Mouse (Mus musculus): Measurements from ENCODE around the gene Oxa1l.
"Not testable (repeated sequence)": the region's sequence is repeated elsewhere in the genome, so short reads cannot be mapped to it uniquely, and the experiment has no call there.

The Oxa1l gene

DNA sequence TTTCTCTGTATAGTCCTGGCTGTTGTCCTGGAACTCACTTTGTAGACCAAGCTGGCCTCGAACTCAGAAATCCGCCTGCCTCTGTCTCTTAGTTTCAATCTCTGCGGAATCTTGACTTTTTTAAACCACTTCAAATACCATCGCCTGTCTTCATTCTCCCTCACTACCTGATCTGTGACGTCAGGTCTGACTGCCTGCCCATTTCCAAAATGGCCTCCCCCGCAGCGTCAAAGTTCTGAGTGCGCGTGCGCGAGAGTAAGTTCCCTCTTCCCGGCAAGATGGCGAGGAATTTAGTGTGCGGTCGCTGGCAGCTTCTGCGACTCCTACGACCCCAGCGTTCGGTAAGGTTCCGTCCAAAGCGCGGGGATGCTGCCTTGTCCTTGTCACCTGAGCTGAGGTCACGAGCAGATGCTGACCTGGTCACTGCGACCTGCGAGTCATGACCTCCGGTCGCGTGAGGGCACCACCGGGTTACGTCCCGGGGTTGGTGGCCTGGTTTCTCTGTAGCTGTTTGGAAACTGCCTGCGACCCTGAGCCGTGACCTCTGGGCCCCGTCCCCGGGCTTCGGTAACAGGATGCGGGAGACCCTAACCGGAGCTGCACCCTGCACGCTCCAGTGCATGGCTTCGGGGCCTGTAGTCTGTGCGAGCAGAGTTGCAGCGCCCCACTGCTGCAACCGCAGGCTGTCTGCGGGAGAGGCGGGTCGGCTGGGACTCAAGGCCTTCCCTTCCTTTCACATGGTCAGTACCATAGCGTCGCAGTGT lies at the start of gene Oxa1l:
Oxa1l (plus strand) TSS at position 258 of the 764 bp plus-strand sequence.
- DNase-seq, result peak; percentile 98

DNA sequence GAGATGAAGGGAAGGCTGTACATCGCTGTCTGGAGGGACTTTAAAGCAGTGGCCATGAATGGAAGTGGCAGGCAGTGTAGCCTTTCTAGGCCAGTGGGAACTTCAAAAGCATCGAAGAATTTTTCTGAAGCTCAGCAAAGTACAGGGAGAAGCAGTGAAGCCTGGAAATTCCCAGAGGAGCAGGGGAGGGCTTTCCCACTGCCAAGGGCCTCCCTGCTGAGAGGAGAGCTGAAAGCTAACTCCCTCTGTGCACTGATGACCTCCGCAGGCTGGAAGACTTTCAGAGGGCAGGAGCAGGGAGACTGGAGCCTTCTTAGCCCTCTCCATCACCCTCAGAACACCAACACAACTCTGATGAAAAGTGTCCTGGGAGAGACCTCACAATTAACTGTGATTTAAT lies 48.9 kb upstream of the Oxa1l start:
- no peak for DNase-seq

DNA sequence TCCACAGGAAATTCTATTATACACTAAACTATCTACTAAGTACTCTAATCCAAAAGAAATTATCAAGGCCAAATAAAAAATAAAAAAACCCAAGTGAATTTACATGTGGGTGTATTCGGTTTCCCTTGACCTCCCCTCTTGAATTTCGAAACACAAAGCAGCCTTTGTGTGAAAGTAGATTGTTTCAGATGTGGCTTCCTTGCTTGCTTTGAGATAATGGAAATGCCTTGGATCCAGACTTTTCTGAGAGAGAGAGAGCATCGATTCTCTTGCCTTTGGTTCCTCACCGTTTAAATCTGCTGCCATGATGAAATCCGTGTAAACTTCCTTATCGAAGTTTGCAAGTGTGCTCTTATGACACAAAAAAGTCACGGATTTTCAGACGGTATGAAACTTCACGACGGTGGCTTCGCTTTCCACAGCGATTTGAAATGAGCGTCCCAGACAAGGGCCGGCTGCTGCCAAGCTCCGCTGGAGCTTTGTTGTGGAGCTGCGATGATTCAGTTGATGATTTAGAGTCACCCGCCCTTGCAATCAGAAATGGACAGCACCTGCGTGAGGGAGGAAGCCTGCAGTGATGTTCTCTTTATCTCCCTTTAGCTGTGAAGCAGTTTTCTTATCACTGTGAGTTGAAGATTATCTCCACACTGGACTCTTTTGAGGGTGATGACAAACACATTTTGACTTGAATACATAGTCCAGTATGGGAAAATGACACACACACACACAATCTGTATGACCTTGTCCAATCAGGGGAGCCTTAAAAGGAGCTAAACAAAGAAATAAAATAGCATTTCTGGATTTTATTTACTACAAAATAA lies 38.9 kb upstream of the Oxa1l start:
- DNase-seq, result no peak

DNA sequence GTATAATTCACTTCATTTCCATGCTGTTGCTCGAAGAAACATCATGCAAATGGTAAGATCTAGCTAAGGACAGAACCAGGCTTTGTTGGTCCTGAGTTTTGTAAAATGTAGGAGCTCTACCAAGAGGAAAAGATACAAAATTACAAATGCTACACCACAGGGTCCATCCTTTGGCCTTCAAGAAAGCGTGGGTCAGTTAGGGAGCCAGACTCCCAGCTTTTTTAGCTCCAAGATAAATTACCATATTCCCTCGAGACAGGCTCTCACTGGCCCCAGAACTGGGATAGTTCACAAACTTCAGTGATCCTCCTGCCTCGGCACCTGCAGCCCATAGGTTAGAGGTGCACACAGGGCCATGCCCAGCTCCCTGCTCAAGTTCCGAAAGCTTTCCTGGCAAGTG lies 36.1 kb upstream of the Oxa1l start:
- DNase-seq, result no peak

DNA sequence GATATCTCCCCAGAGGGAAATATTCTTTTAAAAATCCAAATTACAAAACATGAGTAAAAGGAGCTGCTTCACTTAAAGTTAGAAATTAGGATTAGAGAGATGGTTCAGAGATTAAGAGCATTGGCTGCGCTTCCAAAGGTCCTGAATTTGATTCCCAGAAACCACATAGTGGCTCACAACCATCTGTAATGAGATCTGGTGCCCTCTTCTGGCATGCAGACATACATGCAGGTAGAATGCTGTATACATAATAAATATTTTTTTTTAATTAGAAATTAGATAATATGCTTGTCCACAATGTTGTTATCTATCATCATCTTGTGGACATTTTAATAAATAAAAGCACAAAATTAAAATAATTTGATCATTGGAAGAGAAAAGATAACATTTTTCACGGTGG lies 32.1 kb upstream of the Oxa1l start:
- no peak for DNase-seq

DNA sequence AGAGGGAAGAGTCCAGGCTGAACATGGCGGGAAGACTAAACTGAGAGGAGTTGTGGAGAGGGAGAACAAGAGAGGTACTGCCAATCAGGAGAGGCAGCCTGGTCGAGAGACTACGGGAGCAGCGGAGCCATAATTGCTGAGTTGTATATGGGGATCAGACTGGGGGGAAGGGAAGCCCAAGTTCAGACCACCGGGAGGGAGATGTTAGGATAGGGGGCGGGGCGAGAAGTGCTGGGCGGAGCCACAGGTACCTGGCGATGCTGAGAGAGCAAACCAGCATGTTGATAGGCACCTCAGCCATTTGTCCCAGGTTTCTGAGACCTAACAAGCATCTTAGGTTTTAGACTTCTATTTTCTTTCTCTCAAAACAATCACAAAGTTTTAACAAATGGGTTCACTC lies 31.4 kb upstream of the Oxa1l start:
- no peak for DNase-seq

DNA sequence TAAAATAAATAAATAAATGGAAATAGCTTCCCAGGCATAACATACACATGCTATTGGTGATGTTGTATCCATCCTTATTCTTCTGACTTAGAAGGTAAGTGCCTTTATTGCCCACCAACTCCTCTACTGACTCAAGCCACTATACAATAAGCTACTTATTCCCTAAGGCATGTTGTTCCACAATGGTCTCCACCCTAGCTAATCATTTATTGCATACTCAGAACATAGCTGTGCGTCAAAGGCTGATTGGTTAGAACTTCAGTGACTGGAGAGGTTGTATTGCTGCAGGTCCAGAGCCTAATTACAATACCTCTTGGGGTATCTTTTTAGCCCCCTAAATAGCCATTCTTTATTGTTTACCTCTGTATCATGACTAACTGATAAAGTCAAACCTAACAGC lies 29.5 kb upstream of the Oxa1l start:
- DNase-seq, result no peak

DNA sequence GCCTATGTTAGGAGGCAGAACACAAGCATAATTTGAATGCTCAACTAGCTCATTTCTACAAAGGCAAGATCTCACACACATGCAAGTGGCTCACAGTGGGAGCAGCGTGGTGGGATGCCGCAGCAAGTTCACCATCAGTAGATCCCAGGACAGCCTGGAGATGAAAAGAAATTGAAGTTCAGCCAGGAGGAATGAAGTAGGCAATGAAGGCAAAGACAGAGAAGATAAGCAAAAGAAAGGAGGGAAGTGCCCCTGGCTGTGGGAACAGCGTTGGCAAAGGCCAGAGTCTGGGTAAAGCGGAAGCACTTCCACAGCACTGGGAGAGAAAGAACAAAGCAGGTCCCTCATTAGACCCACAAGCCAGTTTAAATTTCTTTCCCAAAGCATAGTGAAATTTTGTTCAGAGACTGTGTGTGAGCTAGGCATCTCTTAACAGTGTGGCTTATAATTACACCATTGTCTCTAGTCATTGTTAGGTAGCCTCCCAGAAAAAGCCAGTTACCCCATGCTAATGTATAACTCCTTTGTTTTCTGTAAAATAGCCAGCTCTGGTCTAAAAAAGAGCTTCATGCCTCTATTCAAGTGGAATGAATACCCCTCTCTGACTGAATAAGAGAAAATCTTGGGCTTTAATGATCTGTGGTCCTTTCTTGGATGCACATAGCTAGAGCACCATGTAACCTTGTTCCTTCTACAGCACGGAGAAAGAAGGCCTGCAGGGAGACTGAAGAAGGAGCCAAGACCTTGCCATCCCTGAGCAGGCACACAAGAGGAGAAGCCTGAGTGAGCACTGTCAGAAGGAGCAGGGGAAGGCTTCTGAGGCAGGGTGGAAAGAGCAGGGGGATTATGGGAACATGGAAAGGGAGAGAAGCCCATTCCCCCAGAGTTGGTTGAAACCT lies 28.2 kb upstream of the Oxa1l start:
- no peak for DNase-seq

DNA sequence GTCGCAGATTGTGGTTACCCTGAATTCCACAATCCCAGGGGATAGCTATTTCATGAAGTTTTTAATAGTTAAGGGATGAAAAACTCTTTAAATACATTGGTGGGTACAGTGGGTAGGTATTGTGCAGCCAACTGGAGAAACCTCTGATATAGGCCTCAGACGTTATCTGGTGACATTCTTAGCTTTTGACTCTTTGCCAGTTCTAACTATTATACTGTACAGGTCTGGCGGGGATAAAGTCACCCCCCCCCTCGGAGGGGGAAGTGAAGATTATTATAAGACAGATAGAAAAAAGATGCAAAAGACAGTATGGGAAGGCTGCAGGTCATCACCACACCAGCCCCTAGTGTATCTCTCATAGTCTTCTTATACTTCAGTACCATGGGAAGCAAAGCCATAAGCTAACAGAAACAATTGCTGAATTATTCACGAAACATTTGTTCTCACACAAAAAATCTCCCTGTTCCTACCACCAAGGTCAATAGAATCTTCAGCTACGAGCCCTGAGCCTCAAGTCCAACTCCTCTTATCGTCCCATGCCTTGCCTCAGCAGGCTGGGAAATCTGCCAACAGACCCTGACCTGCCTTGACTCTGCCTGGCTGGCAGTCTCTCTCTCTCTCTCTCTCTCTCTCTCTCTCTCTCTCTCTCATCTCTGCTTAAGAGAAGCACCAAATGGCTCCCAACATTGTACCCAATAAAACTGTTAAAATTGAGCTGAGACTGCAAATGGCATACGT lies 27.0 kb upstream of the Oxa1l start:
- DNase-seq, result no peak

DNA sequence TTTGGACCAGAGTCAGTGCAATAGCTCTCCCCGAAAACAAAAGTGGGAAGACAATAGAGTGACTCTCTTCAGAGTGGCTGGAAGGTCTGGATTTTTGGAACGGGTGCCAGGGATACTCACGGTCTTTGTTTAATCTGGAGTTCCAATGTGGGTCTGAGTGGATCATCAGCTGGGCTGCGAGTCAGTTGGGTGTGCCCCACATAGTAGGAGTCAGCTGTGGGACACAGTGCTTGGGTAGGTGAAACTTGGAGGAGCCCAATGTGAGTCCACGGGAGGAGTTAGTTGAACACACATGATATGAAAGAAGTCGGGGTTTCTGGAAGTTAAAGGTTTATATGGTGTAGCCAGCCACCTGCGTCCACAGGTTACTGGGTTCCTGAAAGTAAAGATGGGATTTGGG lies 19.8 kb upstream of the Oxa1l start:
- no peak for DNase-seq

DNA sequence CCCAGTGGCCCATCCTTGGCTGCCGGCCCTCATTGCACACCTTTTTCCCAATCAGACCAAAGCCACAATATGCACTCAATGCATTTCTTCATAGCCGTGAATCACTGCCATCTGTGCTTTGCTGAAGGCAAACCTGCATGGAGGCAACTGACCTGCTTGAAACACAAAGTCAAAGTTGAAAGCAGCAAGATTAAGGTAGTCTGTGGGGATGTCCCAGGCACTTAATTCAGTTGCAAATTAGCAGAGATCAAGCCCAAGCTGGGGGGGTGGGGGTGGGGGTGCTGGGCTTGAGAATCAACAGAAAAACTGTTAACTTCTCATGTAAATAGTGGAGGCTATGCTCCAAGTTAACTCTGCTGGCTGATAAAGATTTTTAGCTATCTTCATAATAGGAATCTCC lies 18.8 kb upstream of the Oxa1l start:
- not testable (repeated sequence) for DNase-seq

DNA sequence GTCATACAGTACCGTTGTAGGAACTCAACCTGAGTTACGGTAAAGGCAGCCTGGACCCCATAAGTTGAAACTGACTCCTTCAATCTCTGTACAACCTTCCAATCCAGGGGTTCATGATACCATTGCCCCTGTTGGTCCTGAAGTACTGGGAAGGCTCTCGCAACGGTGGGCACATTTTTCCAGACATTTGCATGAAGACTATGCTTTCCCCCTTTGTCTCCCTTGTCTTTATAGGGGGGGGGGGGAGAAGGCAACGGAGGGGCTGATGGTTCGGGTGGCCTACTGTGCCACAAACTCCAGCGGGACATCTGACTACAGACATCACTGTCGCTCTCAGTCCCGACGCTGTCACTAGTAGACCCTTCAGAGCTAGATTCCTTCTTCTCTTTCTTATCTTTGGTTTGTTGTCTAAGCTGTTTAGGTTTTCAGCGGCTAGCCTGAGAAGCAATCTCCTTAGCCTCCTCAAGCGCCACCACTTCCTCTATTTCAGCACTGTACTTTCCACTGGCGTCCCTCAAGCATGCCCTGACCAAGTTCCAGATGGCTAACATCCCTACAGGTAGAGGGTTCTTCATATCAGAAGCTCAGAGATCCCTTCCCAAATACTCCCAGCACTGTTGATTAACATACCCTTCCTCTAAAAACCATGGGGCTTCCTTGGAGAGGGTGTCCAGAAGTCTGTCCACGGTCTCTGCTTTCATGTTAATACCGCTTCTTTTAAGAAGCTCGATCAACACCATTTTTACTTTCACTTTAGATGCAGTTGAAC lies 9.7 kb upstream of the Oxa1l start:
- peak; percentile 17 for DNase-seq

DNA sequence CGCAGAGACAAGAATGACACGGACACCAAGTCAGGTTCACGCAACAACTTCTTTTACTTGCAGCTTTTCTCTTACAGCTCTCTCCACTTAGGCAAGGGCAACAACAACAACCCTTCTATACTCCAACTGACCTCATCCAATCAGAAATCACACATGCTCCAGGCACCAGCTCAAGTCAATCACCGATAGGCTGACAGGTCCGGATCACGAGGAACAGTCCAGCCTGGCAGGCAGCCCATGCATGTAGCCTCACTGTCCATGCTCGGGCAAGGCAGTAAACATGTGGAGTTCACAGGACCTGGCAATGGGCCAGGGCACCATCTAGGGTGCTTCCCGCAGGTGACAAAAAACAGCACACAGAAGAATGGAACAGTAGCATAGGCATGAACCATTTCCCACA lies 8.3 kb upstream of the Oxa1l start:
- no peak for DNase-seq

DNA sequence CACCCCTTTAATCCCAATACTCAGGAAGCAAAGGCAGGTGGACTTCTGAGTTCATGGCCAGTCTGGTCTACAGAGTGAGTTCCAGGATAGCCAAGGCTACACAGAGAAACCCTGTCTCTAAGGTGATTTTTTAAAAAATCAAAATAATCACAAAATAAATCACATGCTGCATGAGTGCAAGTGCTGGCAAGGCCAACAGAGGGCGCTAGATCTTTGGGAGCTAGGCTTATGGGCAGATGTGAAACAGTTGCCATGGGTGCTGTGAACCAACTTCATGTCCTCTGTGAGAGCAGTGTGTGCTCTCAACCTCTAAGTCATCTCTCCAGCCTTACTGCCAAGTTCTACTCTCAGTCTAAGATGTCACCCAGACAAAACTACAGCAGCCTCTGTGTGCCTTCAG lies 6.2 kb upstream of the Oxa1l start:
- DNase-seq, result no peak

DNA sequence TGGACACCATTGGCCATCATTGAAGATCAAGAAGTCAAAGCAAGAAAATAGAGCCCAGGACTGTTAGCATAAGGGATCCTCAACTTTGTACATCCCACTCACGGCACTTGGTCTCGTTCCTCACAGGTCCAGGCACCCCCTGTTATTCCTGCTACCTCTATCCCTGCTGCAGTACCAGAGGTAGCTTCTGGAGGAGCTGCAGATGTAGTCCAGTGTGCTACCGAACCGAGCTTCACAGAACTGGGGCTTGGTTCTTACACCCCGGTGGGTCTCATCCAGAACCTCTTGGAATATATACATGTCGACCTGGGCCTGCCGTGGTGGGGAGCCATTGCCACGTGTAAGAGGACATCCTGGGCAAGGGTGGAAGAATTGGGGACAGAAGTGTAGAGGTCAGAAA lies 2.5 kb downstream of the Oxa1l start:
- no peak for DNase-seq

DNA sequence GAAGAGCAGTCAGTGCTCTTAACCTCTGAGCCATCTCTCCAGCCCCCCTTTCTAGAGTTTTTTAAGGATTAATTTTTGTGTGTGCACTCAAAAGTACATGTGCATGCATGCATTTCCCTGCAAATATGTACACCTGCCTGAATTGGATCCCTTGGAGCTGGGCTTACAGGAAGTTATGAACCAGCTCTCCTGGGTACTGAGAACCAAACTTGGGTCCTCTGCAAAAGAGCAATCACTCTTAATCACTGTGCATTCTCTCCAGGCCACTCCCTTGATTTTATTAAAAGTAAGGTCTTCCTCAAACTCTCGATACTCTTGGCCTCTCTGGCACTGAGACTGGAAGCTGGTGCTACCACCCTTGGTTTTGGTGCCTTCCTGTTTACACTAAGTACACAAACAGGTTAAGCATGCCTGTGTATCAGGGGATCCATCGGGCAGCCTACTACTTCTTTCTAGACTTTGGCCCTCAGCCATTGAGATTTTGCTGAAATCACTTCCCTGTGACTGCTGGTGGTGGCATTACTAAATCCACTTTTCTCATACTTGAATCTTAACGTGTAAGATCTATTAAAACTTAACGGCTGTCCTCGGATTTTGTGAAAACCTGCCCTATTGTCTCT lies 4.5 kb downstream of the Oxa1l start:
- DNase-seq, result no peak

DNA sequence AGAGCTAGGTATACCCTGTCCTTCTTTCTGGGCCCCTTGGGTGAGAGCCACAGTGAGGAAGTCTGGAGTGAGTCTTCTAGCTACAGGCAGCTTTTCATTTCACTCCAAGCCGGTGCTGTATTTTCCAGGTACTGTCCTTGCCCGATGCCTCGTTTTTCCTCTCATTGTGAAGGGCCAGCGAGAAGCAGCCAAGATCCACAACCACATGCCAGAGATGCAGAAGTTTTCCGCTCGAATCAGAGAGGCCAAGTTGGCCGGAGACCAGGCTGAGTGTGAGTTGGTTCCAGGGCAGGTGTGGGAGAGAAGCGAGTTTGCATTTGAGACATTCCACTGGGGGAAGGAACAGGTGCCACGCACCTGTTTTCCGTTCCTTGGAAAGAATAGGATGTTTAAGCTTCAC lies 5.9 kb downstream of the Oxa1l start:
- DNase-seq, result no peak

DNA sequence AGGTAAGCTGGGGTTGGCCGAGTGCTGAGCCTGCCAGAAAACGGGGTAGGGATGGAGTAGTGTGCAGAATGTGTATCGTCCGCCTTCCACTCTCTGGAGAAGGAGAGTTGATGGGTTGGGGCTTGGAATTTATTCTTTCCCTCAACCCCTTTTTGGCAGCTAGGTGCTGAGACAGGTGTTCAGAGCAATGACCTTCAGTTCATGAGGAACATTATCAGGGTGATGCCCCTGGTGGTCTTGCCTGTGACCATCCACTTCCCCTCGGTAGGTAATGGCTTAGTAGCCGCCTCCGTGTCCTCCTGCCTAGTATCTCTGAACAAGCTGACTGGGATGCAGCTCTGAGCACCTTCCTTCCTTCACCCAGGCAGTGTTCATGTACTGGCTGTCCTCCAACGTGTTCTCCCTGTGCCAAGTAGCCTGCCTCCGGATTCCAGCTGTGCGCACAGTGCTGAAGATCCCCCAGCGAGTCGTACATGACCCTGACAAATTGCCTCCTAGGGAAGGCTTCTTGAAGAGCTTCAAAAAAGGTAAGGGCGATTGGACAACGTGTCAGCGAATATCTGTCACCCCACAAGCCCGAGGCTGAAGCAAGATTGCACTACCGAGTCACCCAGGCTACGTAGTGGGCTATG lies 6.9 kb downstream of the Oxa1l start:
- no peak for DNase-seq

DNA sequence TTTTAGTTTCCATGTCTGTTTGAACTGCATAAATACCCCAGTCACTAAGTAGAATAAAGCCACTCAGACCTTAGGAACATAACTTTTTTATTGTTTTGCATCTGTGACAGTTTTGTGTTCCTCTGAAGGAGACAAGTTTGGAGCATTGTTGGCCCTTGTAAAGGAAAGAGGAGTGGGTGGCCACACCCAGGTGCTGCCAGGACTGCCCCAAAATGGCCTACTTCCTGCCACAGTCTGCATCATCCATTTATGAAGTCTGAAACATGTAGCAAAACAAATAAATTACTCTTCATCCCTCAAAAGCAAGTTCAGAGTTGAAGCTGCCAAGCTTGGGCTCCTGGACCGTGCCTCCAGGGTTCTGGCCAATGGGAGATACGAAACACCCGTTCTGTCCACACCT lies 8.7 kb downstream of the Oxa1l start:
- no peak for DNase-seq

DNA sequence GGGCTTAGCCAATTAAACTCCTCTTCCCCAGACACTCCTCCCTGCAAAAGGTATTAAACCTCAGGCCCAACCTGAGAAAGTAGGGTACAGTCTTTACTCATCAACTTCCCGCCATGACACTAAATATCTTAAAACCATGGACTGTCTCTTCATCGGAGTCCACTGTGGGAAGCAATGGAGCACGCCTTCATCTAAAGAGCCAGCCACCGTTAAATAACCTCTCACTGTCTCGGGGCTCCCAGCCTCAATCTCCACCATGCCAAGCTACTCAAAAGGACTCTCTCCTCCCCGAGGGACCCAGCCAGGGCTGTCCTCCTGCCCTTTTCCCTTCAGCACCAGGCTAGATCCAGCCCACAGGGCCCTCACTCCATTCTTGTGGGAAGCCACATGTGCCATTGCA lies 10.0 kb downstream of the Oxa1l start:
- DNase-seq, result no peak

DNA sequence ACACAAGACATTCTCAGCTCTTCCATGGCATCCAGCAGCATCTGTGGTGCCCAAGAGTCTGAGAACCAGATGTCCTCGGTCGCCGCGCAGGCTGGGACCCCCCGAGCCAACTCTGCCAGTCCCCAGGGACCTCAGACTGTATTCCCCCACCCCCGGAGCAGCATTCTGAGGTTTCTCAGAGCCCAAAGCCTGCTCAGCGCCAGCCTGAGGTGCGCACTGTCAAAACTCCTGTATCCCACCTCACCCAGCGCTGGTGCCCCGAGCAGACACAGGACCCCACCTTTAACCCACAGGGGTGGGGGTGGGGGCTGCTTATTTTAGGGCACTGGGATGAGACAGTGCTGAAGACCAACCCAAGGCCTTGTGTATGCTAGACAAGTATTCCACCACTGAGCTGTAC lies 10.8 kb downstream of the Oxa1l start:
- DNase-seq, result no peak

Measured in thymus, postnatal 25 days (tissue).